Mouse (Mus musculus) forebrain, embryonic 13.5 days (tissue): ENCODE measurements around the gene Zfpm1. TPM values are rescaled to one million over a fixed set of nuclear protein-coding genes. Genes with fewer than 3 reads are reported as not detected.
"Not testable (repeated sequence)": the region's sequence is repeated elsewhere in the genome, so short reads cannot be mapped to it uniquely, and the experiment has no call there.

ENCODE experiments used
- ATAC-seq: fragments of 200-750 bp; cut with Nextera tagmentation; 2 replicates; pipeline ENCODE4 v1.8.0; 2017
- H3K27ac ChIP-seq: fragments of 300-500 bp; sonication (generic); 2 replicates; pipeline ENCODE4 v1.5.1; 2015; ENCODE audit warnings: inconsistent platforms, mild to moderate bottlenecking, moderate library complexity
- H3K27me3 ChIP-seq: fragments of 300-500 bp; sonication (generic); 2 replicates; pipeline ENCODE4 v1.6.1; 2015; ENCODE audit warnings: mild to moderate bottlenecking, inconsistent platforms
- H3K36me3 ChIP-seq: fragments of 300-500 bp; sonication (generic); 2 replicates; pipeline ENCODE4 v1.6.1; 2015; ENCODE audit warnings: mild to moderate bottlenecking, inconsistent platforms; ENCODE audit not compliant: poor library complexity, severe bottlenecking
- H3K4me1 ChIP-seq: fragments of 300-500 bp; sonication (generic); 2 replicates; pipeline ENCODE4 v1.6.1; 2015; ENCODE audit warnings: inconsistent platforms
- H3K4me2 ChIP-seq: fragments of 300-500 bp; sonication (generic); 2 replicates; pipeline ENCODE4 v1.6.1; 2015; ENCODE audit warnings: inconsistent platforms, mild to moderate bottlenecking, moderate library complexity
- H3K4me3 ChIP-seq: fragments of 300-500 bp; sonication (generic); 2 replicates; pipeline ENCODE4 v1.5.1; 2015; ENCODE audit warnings: mild to moderate bottlenecking, inconsistent platforms
- H3K9ac ChIP-seq: fragments of 300-500 bp; sonication (generic); 2 replicates; pipeline ENCODE4 v1.6.1; 2015; ENCODE audit warnings: mild to moderate bottlenecking, inconsistent platforms
- H3K9me3 ChIP-seq: fragments of 300-500 bp; sonication (generic); replicated peaks from 2 replicates; pipeline ENCODE4 v1.6.1; 2016; ENCODE audit warnings: inconsistent platforms
- WGBS: fragments of 180-500 bp; shearing (Covaris S2); methylation state at CpG from one replicate; pipeline ENCODE4 v1.1.7; 2015; 5-methylcytosine and 5-hydroxymethylcytosine counted together
- polyA plus RNA-seq: library from polyadenylated mRNA; unstranded; fragments of >200 nt; fragmentation: Nextera tagmentation; extraction: Ambion mirVana; gene quantifications from 2 replicates; pipeline ENCODE4 v1.2.1, GENCODE M21; 2015

Gene Zfpm1
- polyA plus RNA-seq, 1 experiment from 2014 or later, result 0.48 TPM

- WGBS, result 13% methylated on average over 3 of the region's 3 CpGs
- H3K4me1 ChIP-seq, result peaks cover 16% of the 10 kb centered on the region
- H3K4me3 ChIP-seq, result no peak overlapping the region
- H3K27ac ChIP-seq, result 0 out of 2 replicates have a peak overlapping the region, but pooled peaks have one; percentile 5
- no peaks in the 10 kb centered on the region for H3K36me3 ChIP-seq
- H3K9ac ChIP-seq, result no peak overlapping the region
- H3K27me3 ChIP-seq, result peaks cover 4% of the 10 kb centered on the region; the same call in 1 of the 2 replicates
- no peak overlapping the region for H3K4me2 ChIP-seq
- no peak for ATAC-seq
- H3K9me3 ChIP-seq, result no peaks in the 10 kb centered on the region
Observed at GRCm38 (mm10) chr8:122320541-122320940, 38.6 kb downstream of the Zfpm1 start.

- H3K9me3 ChIP-seq, result no peaks in the 10 kb centered on the region
- H3K4me3 ChIP-seq, result no peak overlapping the region
- 75% methylated on average over 10 of the region's 10 CpGs for WGBS
- H3K27ac ChIP-seq, result no peak overlapping the region
- H3K4me2 ChIP-seq, result no peak overlapping the region
- H3K4me1 ChIP-seq, result peaks cover 24% of the 10 kb centered on the region
- H3K9ac ChIP-seq, result no peak overlapping the region
- H3K27me3 ChIP-seq, result peaks cover 6% of the 10 kb centered on the region; the same call in 1 of the 2 replicates
- ATAC-seq, result no peak
- no peaks in the 10 kb centered on the region for H3K36me3 ChIP-seq
Observed at GRCm38 (mm10) chr8:122321455-122321921, 39.5 kb downstream of the Zfpm1 start.

GRCm38 (mm10) chr8:122322126-122322525, 40.2 kb downstream of the Zfpm1 start:
- H3K4me2 ChIP-seq, result no peak overlapping the region
- H3K27me3 ChIP-seq, result peaks cover 8% of the 10 kb centered on the region; the same call in 1 of the 2 replicates
- H3K27ac ChIP-seq, result no peak overlapping the region
- H3K9ac ChIP-seq, result no peak overlapping the region
- H3K9me3 ChIP-seq, result no peaks in the 10 kb centered on the region
- H3K4me3 ChIP-seq, result no peak overlapping the region
- no peak for ATAC-seq
- H3K36me3 ChIP-seq, result no peaks in the 10 kb centered on the region
- 83% methylated on average over 7 of the region's 7 CpGs for WGBS
- peaks cover 24% of the 10 kb centered on the region for H3K4me1 ChIP-seq

- Histone ChIP-seq H3K4me2 (no peak overlapping the region), H3K4me3 (no peak overlapping the region), H3K9me3 (no peaks in the 10 kb centered on the region), H3K9ac (peak overlapping the region; percentile 30; the same call in 1 of the 2 replicates), H3K27ac (no peak overlapping the region; the same call in 1 of the 2 replicates), H3K4me1 (peaks cover 24% of the 10 kb centered on the region), H3K27me3 (peaks cover 8% of the 10 kb centered on the region; the same call in 1 of the 2 replicates), H3K36me3 (no peaks in the 10 kb centered on the region)
- 64% methylated on average over 11 of the region's 11 CpGs for WGBS
- ATAC-seq, result no peak
Observed at GRCm38 (mm10) chr8:122322792-122323191, 40.9 kb downstream of the Zfpm1 start.

GRCm38 (mm10) chr8:122323951-122324402, 42.0 kb downstream of the Zfpm1 start:
- H3K9ac ChIP-seq, H3K36me3 ChIP-seq: not testable (repeated sequence)
- WGBS, result 1% methylated on average over 13 of the region's 13 CpGs

GRCm38 (mm10) chr8:122325196-122325595, 43.3 kb downstream of the Zfpm1 start:
- peaks cover 24% of the 10 kb centered on the region for H3K4me1 ChIP-seq
- no peaks in the 10 kb centered on the region for H3K36me3 ChIP-seq
- WGBS, result 72% methylated on average over 2 of the region's 2 CpGs

More at GRCm38 (mm10) chr8:122323951-122324402, 42.0 kb downstream of the Zfpm1 start:
- H3K4me1 ChIP-seq, result peaks cover 24% of the 10 kb centered on the region
- H3K27ac ChIP-seq, ATAC-seq, H3K9me3 ChIP-seq, H3K4me3 ChIP-seq, H3K27me3 ChIP-seq, H3K4me2 ChIP-seq: not testable (repeated sequence)

GRCm38 (mm10) chr8:122326114-122326542, 44.2 kb downstream of the Zfpm1 start:
- Histone ChIP-seq H3K4me2 (peak overlapping the region; percentile 30), H3K4me1 (peaks cover 17% of the 10 kb centered on the region), H3K27me3 (0 out of 2 replicates have a peak, but pooled peaks cover 4% of the 10 kb centered on the region), H3K9ac (no peak overlapping the region), H3K27ac (no peak overlapping the region), H3K36me3 (no peaks in the 10 kb centered on the region), H3K9me3 (no peaks in the 10 kb centered on the region), H3K4me3 (no peak overlapping the region)
- no peak for ATAC-seq
- 12% methylated on average over 14 of the region's 14 CpGs for WGBS

More at GRCm38 (mm10) chr8:122325196-122325595, 43.3 kb downstream of the Zfpm1 start:
- ATAC-seq, result no peak
- Histone ChIP-seq H3K27ac (no peak overlapping the region), H3K4me3 (no peak overlapping the region), H3K4me2 (no peak overlapping the region), H3K9ac (no peak overlapping the region), H3K9me3 (no peaks in the 10 kb centered on the region), H3K27me3 (0 out of 2 replicates have a peak, but pooled peaks cover 4% of the 10 kb centered on the region)

- no peaks in the 10 kb centered on the region for H3K36me3 ChIP-seq
- peaks cover 7% of the 10 kb centered on the region for H3K27me3 ChIP-seq
- H3K9ac ChIP-seq, result no peak overlapping the region
- no peak overlapping the region for H3K4me3 ChIP-seq
- ATAC-seq, result no peak
- peaks cover 17% of the 10 kb centered on the region for H3K4me1 ChIP-seq
- H3K9me3 ChIP-seq, result no peaks in the 10 kb centered on the region
- H3K27ac ChIP-seq, result no peak overlapping the region
- H3K4me2 ChIP-seq, result no peak overlapping the region
- 77% methylated on average over 8 of the region's 8 CpGs for WGBS
Observed at GRCm38 (mm10) chr8:122329072-122329471, 47.1 kb downstream of the Zfpm1 start.

GRCm38 (mm10) chr8:122329553-122330239, 47.8 kb downstream of the Zfpm1 start:
- Histone ChIP-seq H3K27me3 (peaks cover 13% of the 10 kb centered on the region), H3K9me3 (no peaks in the 10 kb centered on the region), H3K27ac (no peak overlapping the region), H3K9ac (no peak overlapping the region), H3K4me2 (no peak overlapping the region), H3K4me3 (no peak overlapping the region), H3K4me1 (peaks cover 11% of the 10 kb centered on the region; the same call in 1 of the 2 replicates), H3K36me3 (no peaks in the 10 kb centered on the region)
- no peak for ATAC-seq
- WGBS, result 65% methylated on average over 22 of the region's 22 CpGs

- H3K9me3 ChIP-seq, result no peaks in the 10 kb centered on the region
- 76% methylated on average over 12 of the region's 12 CpGs for WGBS
- no peak for ATAC-seq
- H3K4me2 ChIP-seq, result no peak overlapping the region
- H3K36me3 ChIP-seq, result no peaks in the 10 kb centered on the region
- no peak overlapping the region for H3K9ac ChIP-seq
- H3K4me1 ChIP-seq, result peaks cover 13% of the 10 kb centered on the region
- no peak overlapping the region for H3K27ac ChIP-seq
- peaks cover 22% of the 10 kb centered on the region for H3K27me3 ChIP-seq
- no peak overlapping the region for H3K4me3 ChIP-seq
Observed at GRCm38 (mm10) chr8:122330446-122331133, 48.6 kb downstream of the Zfpm1 start.

GRCm38 (mm10) chr8:122331134-122331523, 49.2 kb downstream of the Zfpm1 start:
- H3K9me3 ChIP-seq, result no peaks in the 10 kb centered on the region
- ATAC-seq, result no peak
- no peak overlapping the region for H3K27ac ChIP-seq
- H3K4me3 ChIP-seq, result no peak overlapping the region
- peaks cover 14% of the 10 kb centered on the region for H3K4me1 ChIP-seq
- H3K27me3 ChIP-seq, result peaks cover 27% of the 10 kb centered on the region
- no peaks in the 10 kb centered on the region for H3K36me3 ChIP-seq
- 68% methylated on average over 3 of the region's 3 CpGs for WGBS
- H3K9ac ChIP-seq, result 0 out of 2 replicates have a peak overlapping the region, but pooled peaks have one; percentile 27
- H3K4me2 ChIP-seq, result no peak overlapping the region
